Mouse (Mus musculus) v-Abl transformed pro-B cells (cell line): Measurements from ENCODE around the gene Pdx1.

Source experiments
- in situ Hi-C, 2 experiments: fragments of 400-800 bp; cut with MboI; formaldehyde crosslinking; loops; one replicate each; pipeline ENCODE4 v1.15.1; 2025; ENCODE audit not compliant: unreplicated experiment in 2 of 2

Gene Pdx1

GRCm38 (mm10) chr5:147305856-147306637 is 36.3 kb downstream of the Pdx1 start:
- in situ Hi-C loops = loop anchor here (25.0 kb wide), 2 partner anchors 744 to 1119 kb away; partner anchors contain the start of genes 1700001J03Rik (in 2 of the 2) and Gm3415 (in 1 of the 2)

GRCm38 (mm10) chr5:147306638-147307397 is 37.1 kb downstream of the Pdx1 start, which contains the start of gene Cdx2:
TSS of gene Cdx2 (minus strand) at chr5:147307270.
- in situ Hi-C loops = loop anchor here (25.0 kb wide), 2 partner anchors 745 to 1120 kb away; partner anchors contain the start of genes 1700001J03Rik (in 2 of the 2) and Gm3415 (in 1 of the 2)

- in situ Hi-C loops = loop anchor here (25.0 kb wide), 2 partner anchors 745 to 1120 kb away; partner anchors contain the start of genes 1700001J03Rik (in 2 of the 2) and Gm3415 (in 1 of the 2)
These were observed 37.6 kb downstream of the Pdx1 start for GRCm38 (mm10) chr5:147307398-147307785.

- in situ Hi-C loops = loop anchor here (25.0 kb wide), 2 partner anchors 746 to 1121 kb away; partner anchors contain the start of genes 1700001J03Rik (in 2 of the 2) and Gm3415 (in 1 of the 2)
These were observed 38.7 kb downstream of the Pdx1 start for GRCm38 (mm10) chr5:147308451-147308850.

GRCm38 (mm10) chr5:147309786-147310185 is 40.0 kb downstream of the Pdx1 start:
- in situ Hi-C loops = loop anchor here (25.0 kb wide), 2 partner anchors 747 to 1122 kb away; partner anchors contain the start of genes 1700001J03Rik (in 2 of the 2) and Gm3415 (in 1 of the 2)

GRCm38 (mm10) chr5:147312830-147313685 is 43.3 kb downstream of the Pdx1 start:
- in situ Hi-C loops = loop anchor here (25.0 kb wide), 2 partner anchors 751 to 1126 kb away; partner anchors contain the start of genes 1700001J03Rik (in 2 of the 2) and Gm3415 (in 1 of the 2)

- in situ Hi-C loops = loop anchor here (5.0 to 25.0 kb wide), 7 partner anchors 83 to 1128 kb away; partner anchors contain the start of genes 1700001J03Rik (in 2 of the 2) and Gm3415 (in 1 of the 2)
These were observed 45.1 kb downstream of the Pdx1 start for GRCm38 (mm10) chr5:147314646-147315431.

- in situ Hi-C loops = loop anchor here (5.0 to 25.0 kb wide), 7 partner anchors 83 to 1128 kb away; partner anchors contain the start of genes 1700001J03Rik (in 2 of the 2) and Gm3415 (in 1 of the 2)
These were observed 45.8 kb downstream of the Pdx1 start for GRCm38 (mm10) chr5:147315432-147316075.

GRCm38 (mm10) chr5:147317321-147317720 is 47.6 kb downstream of the Pdx1 start:
- in situ Hi-C loops = loop anchor here (5.0 to 25.0 kb wide), 7 partner anchors 85 to 1130 kb away; partner anchors contain the start of genes 1700001J03Rik (in 2 of the 2) and Gm3415 (in 1 of the 2)

GRCm38 (mm10) chr5:147317991-147318390 is 48.2 kb downstream of the Pdx1 start:
- in situ Hi-C loops = loop anchor here (5.0 to 25.0 kb wide), 7 partner anchors 86 to 1131 kb away; partner anchors contain the start of genes 1700001J03Rik (in 2 of the 2) and Gm3415 (in 1 of the 2)

GRCm38 (mm10) chr5:147319653-147320052 is 49.9 kb downstream of the Pdx1 start:
- in situ Hi-C loops = loop anchor here (5.0 to 25.0 kb wide), 8 partner anchors 87 to 1132 kb away; partner anchors contain the start of genes 1700001J03Rik (in 2 of the 2) and Gm3415 (in 1 of the 2)

- in situ Hi-C loops = loop anchor here (5.0 to 25.0 kb wide), 5 partner anchors 415 to 1135 kb away; partner anchors contain the start of genes 1700001J03Rik (in 2 of the 2) and Gm3415 (in 1 of the 2)
These were observed 52.4 kb downstream of the Pdx1 start, which contains the start of gene Urad for GRCm38 (mm10) chr5:147322183-147322582. TSS of gene Urad (minus strand) at chr5:147322440.

GRCm38 (mm10) chr5:147323237-147323917 is 53.6 kb downstream of the Pdx1 start:
- in situ Hi-C loops = loop anchor here (5.0 to 25.0 kb wide), 5 partner anchors 416 to 1136 kb away; partner anchors contain the start of genes 1700001J03Rik (in 2 of the 2) and Gm3415 (in 1 of the 2)
